Mouse (Mus musculus) midbrain, embryonic 15.5 days (tissue): ENCODE data around the gene Kansl1. TPM values are rescaled to one million over a fixed set of nuclear protein-coding genes. Genes with fewer than 3 reads are reported as not detected.
A peak's percentile ranks its signal among the peaks of the same experiment; 100 is the strongest.
"Not testable (repeated sequence)": the region's sequence is repeated elsewhere in the genome, so short reads cannot be mapped to it uniquely, and the experiment has no call there.

Experiments used
- ATAC-seq: fragments of 200-750 bp; cut with Nextera tagmentation; replicated peaks from 2 replicates; pipeline ENCODE4 v1.8.0; 2017; ENCODE audit warnings: moderate TSS enrichment
- H3K27ac ChIP-seq: fragments of 300-500 bp; sonication (generic); 2 replicates; pipeline ENCODE4 v1.5.1; 2015; ENCODE audit warnings: mild to moderate bottlenecking, inconsistent platforms
- H3K27me3 ChIP-seq: fragments of 300-500 bp; sonication (generic); replicated peaks from 2 replicates; pipeline ENCODE4 v1.6.1; 2015; ENCODE audit warnings: inconsistent platforms
- H3K36me3 ChIP-seq: fragments of 300-500 bp; sonication (generic); replicated peaks from 2 replicates; pipeline ENCODE4 v1.6.1; 2015; ENCODE audit warnings: inconsistent platforms
- H3K4me1 ChIP-seq: fragments of 300-500 bp; sonication (generic); 2 replicates; pipeline ENCODE4 v1.6.1; 2015; ENCODE audit warnings: inconsistent platforms
- H3K4me2 ChIP-seq: fragments of 300-500 bp; sonication (generic); 2 replicates; pipeline ENCODE4 v1.6.1; 2015; ENCODE audit warnings: inconsistent platforms, mild to moderate bottlenecking, moderate library complexity
- H3K4me3 ChIP-seq: fragments of 300-500 bp; sonication (generic); 2 replicates; pipeline ENCODE4 v1.5.1; 2015; ENCODE audit warnings: mild to moderate bottlenecking, inconsistent platforms
- H3K9ac ChIP-seq: fragments of 300-500 bp; sonication (generic); 2 replicates; pipeline ENCODE4 v1.6.1; 2015; ENCODE audit warnings: mild to moderate bottlenecking, inconsistent platforms
- H3K9me3 ChIP-seq: fragments of 300-500 bp; sonication (generic); 2 replicates; pipeline ENCODE4 v1.6.1; 2016; ENCODE audit warnings: inconsistent platforms
- WGBS: fragments of 180-500 bp; shearing (Covaris S2); methylation state at CpG from one replicate; pipeline ENCODE4 v1.1.7; 2015; ENCODE audit warnings: mixed read lengths; 5-methylcytosine and 5-hydroxymethylcytosine counted together
- polyA plus RNA-seq: library from polyadenylated mRNA; unstranded; fragments of >200 nt; fragmentation: Nextera tagmentation; extraction: Ambion mirVana; gene quantifications from 2 replicates; pipeline ENCODE4 v1.2.1, GENCODE M21; 2015

The Kansl1 gene
- polyA plus RNA-seq, 1 experiment from 2014 or later, result 31.1 TPM

- Histone ChIP-seq H3K9me3 (no peaks in the 10 kb centered on the region), H3K4me1 (0 out of 2 replicates have a peak, but pooled peaks cover 2% of the 10 kb centered on the region), H3K4me3 (no peak overlapping the region), H3K27ac (no peak overlapping the region), H3K27me3 (no peaks in the 10 kb centered on the region), H3K4me2 (no peak overlapping the region), H3K36me3 (no peaks in the 10 kb centered on the region), H3K9ac (no peak overlapping the region)
- 94% methylated on average over 1 of the region's 1 CpGs for WGBS
- no peak for ATAC-seq
Measured at GRCm38 (mm10) chr11:104451239-104451638, 17.4 kb downstream of the Kansl1 start.

- H3K27me3 ChIP-seq, H3K9me3 ChIP-seq, H3K4me1 ChIP-seq, H3K36me3 ChIP-seq, H3K4me3 ChIP-seq, H3K4me2 ChIP-seq, H3K27ac ChIP-seq, ATAC-seq, H3K9ac ChIP-seq: not testable (repeated sequence)
- 37% methylated on average over 2 of the region's 2 CpGs for WGBS
Measured at GRCm38 (mm10) chr11:104448499-104448898, 20.2 kb downstream of the Kansl1 start.

GRCm38 (mm10) chr11:104445538-104445937, 23.1 kb downstream of the Kansl1 start:
- 88% methylated on average over 2 of the region's 2 CpGs for WGBS
- no peak for ATAC-seq
- no peak overlapping the region for H3K4me2 ChIP-seq
- no peaks in the 10 kb centered on the region for H3K9me3 ChIP-seq
- no peak overlapping the region for H3K4me3 ChIP-seq
- H3K36me3 ChIP-seq, result no peaks in the 10 kb centered on the region
- no peak overlapping the region for H3K27ac ChIP-seq
- H3K4me1 ChIP-seq, result peaks cover 7% of the 10 kb centered on the region
- H3K9ac ChIP-seq, result no peak overlapping the region
- no peaks in the 10 kb centered on the region for H3K27me3 ChIP-seq

GRCm38 (mm10) chr11:104445044-104445443, 23.6 kb downstream of the Kansl1 start:
- 100% methylated on average over 1 of the region's 1 CpGs for WGBS
- Histone ChIP-seq H3K27ac (no peak overlapping the region), H3K4me2 (no peak overlapping the region), H3K4me3 (no peak overlapping the region), H3K9ac (no peak overlapping the region), H3K9me3 (no peaks in the 10 kb centered on the region), H3K4me1 (peaks cover 7% of the 10 kb centered on the region), H3K36me3 (no peaks in the 10 kb centered on the region), H3K27me3 (no peaks in the 10 kb centered on the region)
- no peak for ATAC-seq

- peaks cover 18% of the 10 kb centered on the region for H3K4me1 ChIP-seq
- H3K4me2 ChIP-seq, result peak overlapping the region; percentile 74
- no peaks in the 10 kb centered on the region for H3K9me3 ChIP-seq
- H3K9ac ChIP-seq, result no peak overlapping the region
- peak overlapping the region; percentile 100 for H3K27ac ChIP-seq
- no peaks in the 10 kb centered on the region for H3K36me3 ChIP-seq
- no peaks in the 10 kb centered on the region for H3K27me3 ChIP-seq
- WGBS, result 54% methylated on average over 2 of the region's 2 CpGs
- peak overlapping the region; percentile 90 for H3K4me3 ChIP-seq
- no peak for ATAC-seq
Measured at GRCm38 (mm10) chr11:104443359-104443758, 25.3 kb downstream of the Kansl1 start.

GRCm38 (mm10) chr11:104442333-104443136, 26.1 kb downstream of the Kansl1 start:
- Histone ChIP-seq H3K4me1 (peaks cover 24% of the 10 kb centered on the region), H3K9me3 (no peaks in the 10 kb centered on the region), H3K27me3 (no peaks in the 10 kb centered on the region), H3K9ac (peak overlapping the region; percentile 99), H3K27ac (peak overlapping the region; percentile 100), H3K36me3 (no peaks in the 10 kb centered on the region), H3K4me3 (peak overlapping the region; percentile 90), H3K4me2 (peak overlapping the region; percentile 74)
- under 1% methylated on average over 82 of the region's 82 CpGs for WGBS
- peak; percentile 96 for ATAC-seq

GRCm38 (mm10) chr11:104441475-104442332, 27.0 kb downstream of the Kansl1 start:
- under 1% methylated on average over 66 of the region's 92 CpGs for WGBS
- H3K9me3 ChIP-seq, result no peaks in the 10 kb centered on the region
- H3K9ac ChIP-seq, result peak overlapping the region; percentile 99
- peak overlapping the region; percentile 74 for H3K4me2 ChIP-seq
- H3K36me3 ChIP-seq, result no peaks in the 10 kb centered on the region
- no peaks in the 10 kb centered on the region for H3K27me3 ChIP-seq
- peak; percentile 56 for ATAC-seq
- H3K4me3 ChIP-seq, result peak overlapping the region; percentile 90
- H3K27ac ChIP-seq, result peak overlapping the region; percentile 100
- H3K4me1 ChIP-seq, result peaks cover 28% of the 10 kb centered on the region

- ATAC-seq, result no peak
- WGBS, result under 1% methylated on average over 20 of the region's 20 CpGs
Measured at GRCm38 (mm10) chr11:104440521-104441474, 27.9 kb downstream of the Kansl1 start.

GRCm38 (mm10) chr11:104439703-104440102, 29.0 kb downstream of the Kansl1 start:
- Histone ChIP-seq H3K4me2 (peak overlapping the region; percentile 74), H3K4me3 (peak overlapping the region; percentile 16; the same call in 1 of the 2 replicates), H3K4me1 (peaks cover 35% of the 10 kb centered on the region), H3K27me3 (no peaks in the 10 kb centered on the region), H3K36me3 (no peaks in the 10 kb centered on the region), H3K9ac (no peak overlapping the region), H3K9me3 (no peaks in the 10 kb centered on the region), H3K27ac (no peak overlapping the region)
- no peak for ATAC-seq
- 42% methylated on average over 2 of the region's 2 CpGs for WGBS

More at GRCm38 (mm10) chr11:104440521-104441474, 27.9 kb downstream of the Kansl1 start:
- peak overlapping the region; percentile 99 for H3K9ac ChIP-seq
- no peaks in the 10 kb centered on the region for H3K27me3 ChIP-seq
- H3K4me2 ChIP-seq, result peak overlapping the region; percentile 74
- no peaks in the 10 kb centered on the region for H3K9me3 ChIP-seq
- peak overlapping the region; percentile 100 for H3K27ac ChIP-seq
- H3K4me3 ChIP-seq, result peak overlapping the region; percentile 90
- peaks cover 31% of the 10 kb centered on the region for H3K4me1 ChIP-seq
- no peaks in the 10 kb centered on the region for H3K36me3 ChIP-seq

GRCm38 (mm10) chr11:104438450-104438849, 30.2 kb downstream of the Kansl1 start:
- no peak for ATAC-seq
- H3K4me1 ChIP-seq, result peaks cover 36% of the 10 kb centered on the region
- no peak overlapping the region for H3K4me3 ChIP-seq
- no peak overlapping the region for H3K27ac ChIP-seq
- no peak overlapping the region for H3K9ac ChIP-seq
- H3K36me3 ChIP-seq, result no peaks in the 10 kb centered on the region
- H3K4me2 ChIP-seq, result peak overlapping the region; percentile 74; the same call in 1 of the 2 replicates
- no peaks in the 10 kb centered on the region for H3K27me3 ChIP-seq
- no peaks in the 10 kb centered on the region for H3K9me3 ChIP-seq

- Histone ChIP-seq H3K27me3 (no peaks in the 10 kb centered on the region), H3K9me3 (no peaks in the 10 kb centered on the region), H3K4me1 (peaks cover 34% of the 10 kb centered on the region), H3K36me3 (no peaks in the 10 kb centered on the region), H3K4me3 (no peak overlapping the region), H3K9ac (no peak overlapping the region), H3K4me2 (no peak overlapping the region), H3K27ac (no peak overlapping the region)
- ATAC-seq, result no peak
- 85% methylated on average over 2 of the region's 2 CpGs for WGBS
Measured at GRCm38 (mm10) chr11:104436394-104436954, 32.2 kb downstream of the Kansl1 start.
